Mouse (Mus musculus): ENCODE results near the gene Znrd1as. TPM values are rescaled to one million over a fixed set of nuclear protein-coding genes. Genes with fewer than 3 reads are reported as not detected.

Gene Znrd1as
- polyA plus RNA-seq, 1 experiment from 2014 or later: 6.6 TPM

DNA sequence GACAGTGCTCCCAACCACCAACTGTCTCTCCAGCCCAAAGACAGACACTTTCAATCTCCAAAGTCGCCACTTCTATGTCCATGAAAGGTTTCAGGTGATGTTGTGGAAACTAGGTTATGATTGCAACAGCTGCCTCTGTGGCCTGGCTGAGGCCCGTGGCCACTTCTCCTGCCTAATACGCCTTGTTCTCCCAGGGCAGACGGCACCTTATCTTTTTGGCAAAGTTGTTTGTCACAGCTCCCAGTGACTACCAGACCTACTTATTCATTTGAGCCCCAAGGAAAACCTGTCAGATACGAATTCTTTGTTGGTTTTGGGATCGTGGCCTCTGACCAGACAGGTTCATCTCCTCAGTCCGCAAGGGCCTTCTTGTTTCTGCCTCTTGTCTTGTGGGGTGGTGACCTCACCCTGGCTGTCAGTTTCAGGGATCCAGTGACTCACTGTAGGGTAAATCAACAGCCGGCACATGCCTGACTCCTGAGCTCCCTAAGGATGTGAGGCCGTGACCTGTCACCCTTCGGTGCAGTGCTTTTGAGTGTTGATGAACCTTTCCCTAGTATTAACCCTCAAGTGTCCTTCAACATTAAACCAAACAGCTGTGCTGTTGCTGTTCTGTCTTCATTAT, 30.8 kb upstream of the Znrd1as start:
- H3K27me3 ChIP-seq (replicated peaks; ENCODE audit: control insufficient read depth, insufficient read depth, low read length): no peaks in the 10 kb centered on the region
- H3K9ac ChIP-seq (ENCODE audit: low read length): no peak overlapping the region
- H3K4me2 ChIP-seq (ENCODE audit: low read length): no peak overlapping the region
- no peaks in the 10 kb centered on the region for H3K4me1 ChIP-seq (replicated peaks; ENCODE audit: control insufficient read depth, insufficient read depth, low read length)
- no peaks in the 10 kb centered on the region for H3K36me3 ChIP-seq (ENCODE audit: control insufficient read depth, insufficient read depth, low read length)
- H3K9me3 ChIP-seq (ENCODE audit: control insufficient read depth, low read length): no peaks in the 10 kb centered on the region
- ATAC-seq (replicated peaks; ENCODE audit: low FRiP score, low TSS enrichment, low read depth) (no peak), DNase-seq (ENCODE audit: low spot score) (no peak)
- H3K4me3 ChIP-seq (ENCODE audit: low read depth, low read length): no peak overlapping the region
- whole genome bisulfite sequencing: 25% methylated on average over 10 of the region's 10 CpGs
- no peak overlapping the region for H3K27ac ChIP-seq (ENCODE audit: low read depth)

DNA sequence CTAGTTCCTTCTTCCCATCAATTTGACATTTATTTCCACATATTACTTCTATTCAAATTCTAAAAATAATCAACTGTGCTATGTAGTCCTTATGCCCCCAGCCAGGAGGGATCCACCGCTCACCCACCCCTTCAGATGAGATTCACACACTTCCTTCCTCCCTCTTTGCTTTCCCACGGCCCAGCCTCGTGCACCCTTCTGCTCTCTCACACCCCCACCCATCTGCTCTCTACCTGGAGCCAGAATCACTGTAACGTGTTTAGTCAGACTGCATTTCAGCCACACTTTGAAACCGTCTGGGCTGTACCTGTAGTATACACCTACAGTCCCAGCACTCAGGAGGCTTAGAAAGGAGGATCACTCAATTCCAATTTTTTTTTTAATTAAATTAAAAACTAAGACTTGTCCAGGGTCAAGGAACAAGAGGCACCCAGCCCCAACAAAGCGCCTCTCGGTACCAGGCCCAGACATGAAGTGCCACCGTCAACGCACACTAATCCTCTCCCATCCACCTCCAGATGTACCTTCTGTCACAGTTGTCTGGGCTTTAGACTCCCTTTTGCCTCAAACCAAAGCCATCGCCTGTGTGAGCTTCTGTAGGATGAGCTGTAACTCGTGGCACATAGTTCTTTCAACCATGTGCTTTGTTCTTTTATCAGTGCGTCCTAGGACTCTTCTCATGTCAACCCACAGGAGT, 29.0 kb upstream of the Znrd1as start:
- H3K27ac ChIP-seq (ENCODE audit: low read depth): no peak overlapping the region
- H3K27me3 ChIP-seq (replicated peaks; ENCODE audit: control insufficient read depth, insufficient read depth, low read length): no peaks in the 10 kb centered on the region
- no peaks in the 10 kb centered on the region for H3K9me3 ChIP-seq (ENCODE audit: control insufficient read depth, low read length)
- WGBS: 74% methylated on average over 12 of the region's 12 CpGs
- H3K4me2 ChIP-seq (ENCODE audit: low read length): no peak overlapping the region
- H3K36me3 ChIP-seq (ENCODE audit: control insufficient read depth, insufficient read depth, low read length): no peaks in the 10 kb centered on the region
- no peak overlapping the region for H3K9ac ChIP-seq (ENCODE audit: low read length)
- no peak overlapping the region for H3K4me3 ChIP-seq (ENCODE audit: low read depth, low read length)
- DNase-seq (ENCODE audit: low spot score) (no peak), ATAC-seq (replicated peaks; ENCODE audit: low FRiP score, low TSS enrichment, low read depth) (no peak)
- H3K4me1 ChIP-seq (replicated peaks; ENCODE audit: control insufficient read depth, insufficient read depth, low read length): no peaks in the 10 kb centered on the region

DNA sequence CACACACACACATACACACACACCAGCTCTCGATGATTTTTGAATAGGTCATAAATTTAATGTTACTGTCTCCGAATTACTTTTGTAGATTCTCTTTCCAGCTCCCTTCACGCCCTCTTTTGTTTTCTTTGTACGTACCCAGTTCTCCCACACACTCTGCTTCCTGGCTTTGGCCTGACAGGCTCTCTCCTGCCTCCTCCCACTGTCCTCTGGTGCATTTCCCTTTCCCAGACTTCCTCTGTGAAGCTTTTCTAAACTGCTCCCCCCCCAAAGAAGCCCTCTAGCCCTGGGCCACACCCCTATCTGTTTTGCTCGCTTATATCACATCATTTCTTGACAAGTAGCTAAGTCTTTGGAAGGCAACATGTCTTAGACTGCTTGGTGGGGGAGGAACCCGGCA, 28.2 kb upstream of the Znrd1as start:
- Histone ChIP-seq H3K27ac (ENCODE audit: low read depth) (no peak overlapping the region), H3K4me2 (ENCODE audit: low read length) (no peak overlapping the region), H3K9ac (ENCODE audit: low read length) (no peak overlapping the region), H3K36me3 (ENCODE audit: control insufficient read depth, insufficient read depth, low read length) (no peaks in the 10 kb centered on the region), H3K4me1 (replicated peaks; ENCODE audit: control insufficient read depth, insufficient read depth, low read length) (no peaks in the 10 kb centered on the region), H3K27me3 (replicated peaks; ENCODE audit: control insufficient read depth, insufficient read depth, low read length) (no peaks in the 10 kb centered on the region), H3K9me3 (ENCODE audit: control insufficient read depth, low read length) (no peaks in the 10 kb centered on the region), H3K4me3 (ENCODE audit: low read depth, low read length) (no peak overlapping the region)
- ATAC-seq (replicated peaks; ENCODE audit: low FRiP score, low TSS enrichment, low read depth) (no peak), DNase-seq (ENCODE audit: low spot score) (no peak)
- WGBS: 70% methylated on average over 6 of the region's 6 CpGs

DNA sequence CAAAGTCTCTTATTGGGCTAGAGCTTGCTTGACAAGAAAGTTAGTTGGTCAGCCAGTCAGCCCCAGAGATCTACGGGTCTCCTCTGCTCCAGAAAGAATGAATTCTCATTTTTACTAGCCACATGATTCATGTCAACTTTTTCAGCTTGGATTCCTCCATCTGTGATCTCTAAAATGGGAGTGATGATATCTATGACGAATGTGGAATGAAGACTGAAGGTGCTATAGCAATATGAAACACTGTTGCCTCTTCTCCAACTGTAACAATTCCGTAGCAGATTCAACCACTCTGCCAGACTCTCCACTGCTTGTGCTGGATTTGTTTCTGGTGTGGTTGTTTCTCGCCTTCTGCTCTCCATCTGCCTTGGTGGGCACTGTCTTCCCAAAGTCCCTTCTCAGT, 27.3 kb upstream of the Znrd1as start:
- no peak overlapping the region for H3K4me2 ChIP-seq (ENCODE audit: low read length)
- no peak overlapping the region for H3K9ac ChIP-seq (ENCODE audit: low read length)
- DNase-seq (ENCODE audit: low spot score) (no peak), ATAC-seq (replicated peaks; ENCODE audit: low FRiP score, low TSS enrichment, low read depth) (no peak)
- H3K36me3 ChIP-seq (ENCODE audit: control insufficient read depth, insufficient read depth, low read length): no peaks in the 10 kb centered on the region
- H3K27me3 ChIP-seq (replicated peaks; ENCODE audit: control insufficient read depth, insufficient read depth, low read length): no peaks in the 10 kb centered on the region
- H3K9me3 ChIP-seq (ENCODE audit: control insufficient read depth, low read length): no peaks in the 10 kb centered on the region
- 73% methylated on average over 4 of the region's 4 CpGs for WGBS
- H3K4me1 ChIP-seq (replicated peaks; ENCODE audit: control insufficient read depth, insufficient read depth, low read length): no peaks in the 10 kb centered on the region
- no peak overlapping the region for H3K27ac ChIP-seq (ENCODE audit: low read depth)
- no peak overlapping the region for H3K4me3 ChIP-seq (ENCODE audit: low read depth, low read length)

DNA sequence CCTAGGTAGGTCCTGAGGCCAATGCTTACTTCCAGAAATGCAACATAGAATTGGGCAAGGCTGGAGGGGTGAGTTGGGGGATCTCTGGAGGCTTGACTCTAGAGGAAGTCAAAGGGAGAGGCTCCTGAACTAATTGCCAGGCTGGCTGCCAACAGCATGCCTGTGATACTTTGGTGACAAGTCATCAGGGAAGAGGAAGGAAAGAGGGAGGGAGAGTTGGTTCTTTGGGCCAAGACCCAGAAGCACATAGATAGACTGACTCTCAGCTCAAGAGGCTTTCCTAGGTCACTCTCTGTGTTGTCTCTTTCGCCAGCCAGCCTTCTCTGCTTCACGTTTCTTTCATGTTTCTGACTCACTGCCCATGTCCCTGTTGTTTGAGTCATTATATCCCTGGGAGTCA, 26.6 kb upstream of the Znrd1as start:
- DNase-seq (ENCODE audit: low spot score): no peak
- Histone ChIP-seq H3K4me2 (ENCODE audit: low read length) (no peak overlapping the region), H3K36me3 (ENCODE audit: control insufficient read depth, insufficient read depth, low read length) (no peaks in the 10 kb centered on the region), H3K9ac (ENCODE audit: low read length) (no peak overlapping the region), H3K27ac (ENCODE audit: low read depth) (no peak overlapping the region), H3K4me1 (replicated peaks; ENCODE audit: control insufficient read depth, insufficient read depth, low read length) (no peaks in the 10 kb centered on the region), H3K4me3 (ENCODE audit: low read depth, low read length) (no peak overlapping the region), H3K9me3 (ENCODE audit: control insufficient read depth, low read length) (no peaks in the 10 kb centered on the region), H3K27me3 (replicated peaks; ENCODE audit: control insufficient read depth, insufficient read depth, low read length) (no peaks in the 10 kb centered on the region)
- 78% methylated on average over 2 of the region's 2 CpGs for WGBS
- no peak for ATAC-seq (replicated peaks; ENCODE audit: low FRiP score, low TSS enrichment, low read depth)

DNA sequence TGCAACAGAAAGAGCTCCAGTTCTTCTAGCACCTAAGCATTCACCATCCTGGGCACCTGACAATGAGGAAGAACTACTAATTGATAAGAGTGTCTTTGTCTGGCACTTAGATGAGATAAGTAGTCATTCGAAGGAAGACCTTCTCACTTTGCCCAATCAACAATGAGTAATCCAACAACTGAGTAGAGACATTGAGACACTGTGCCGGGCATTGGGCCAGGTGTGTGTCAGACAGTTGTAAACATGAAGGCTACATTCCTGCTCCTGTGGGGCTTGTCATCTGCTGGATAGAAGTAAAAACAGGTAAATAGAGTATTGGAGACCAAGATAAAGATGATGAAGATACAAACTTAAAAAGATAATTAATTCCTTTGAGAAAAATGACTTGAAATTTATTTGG, 20.3 kb upstream of the Znrd1as start:
- Histone ChIP-seq H3K9ac (ENCODE audit: low read length) (no peak overlapping the region), H3K4me3 (ENCODE audit: low read depth, low read length) (no peak overlapping the region), H3K9me3 (ENCODE audit: control insufficient read depth, low read length) (no peaks in the 10 kb centered on the region), H3K27ac (ENCODE audit: low read depth) (no peak overlapping the region), H3K27me3 (replicated peaks; ENCODE audit: control insufficient read depth, insufficient read depth, low read length) (peaks cover 17% of the 10 kb centered on the region), H3K36me3 (ENCODE audit: control insufficient read depth, insufficient read depth, low read length) (no peaks in the 10 kb centered on the region), H3K4me1 (replicated peaks; ENCODE audit: control insufficient read depth, insufficient read depth, low read length) (peaks cover 6% of the 10 kb centered on the region; the same call in 1 of the 2 replicates), H3K4me2 (ENCODE audit: low read length) (no peak overlapping the region)
- 70% methylated on average over 2 of the region's 2 CpGs for WGBS
- ATAC-seq (replicated peaks; ENCODE audit: low FRiP score, low TSS enrichment, low read depth) (no peak), DNase-seq (ENCODE audit: low spot score) (no peak)

DNA sequence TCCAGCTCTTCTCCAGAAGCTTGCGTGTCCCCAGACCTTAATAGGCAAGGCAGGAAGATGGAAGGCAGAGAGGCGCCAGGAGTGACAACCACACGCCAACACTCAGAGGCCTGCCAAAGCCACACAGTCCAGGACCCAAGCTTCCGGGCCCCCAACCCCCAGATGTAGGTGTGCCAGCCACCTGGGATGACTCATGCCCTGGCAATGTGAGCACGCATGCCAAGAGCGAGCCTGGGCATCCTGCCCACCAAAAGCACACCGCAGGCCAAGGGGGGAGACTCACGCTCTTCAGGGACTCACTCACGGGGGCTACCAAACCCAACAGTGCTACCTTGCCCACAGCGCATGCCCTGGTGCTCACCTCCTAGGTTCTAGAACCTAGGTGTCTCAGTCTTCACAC, 16.0 kb upstream of the Znrd1as start:
- WGBS: 46% methylated on average over 10 of the region's 10 CpGs
- Histone ChIP-seq H3K36me3 (ENCODE audit: control insufficient read depth, insufficient read depth, low read length) (no peaks in the 10 kb centered on the region), H3K4me2 (ENCODE audit: low read length) (peak overlapping the region; percentile 75), H3K27me3 (replicated peaks; ENCODE audit: control insufficient read depth, insufficient read depth, low read length) (peaks cover 46% of the 10 kb centered on the region), H3K9me3 (ENCODE audit: control insufficient read depth, low read length) (no peaks in the 10 kb centered on the region), H3K9ac (ENCODE audit: low read length) (no peak overlapping the region), H3K27ac (ENCODE audit: low read depth) (no peak overlapping the region), H3K4me1 (replicated peaks; ENCODE audit: control insufficient read depth, insufficient read depth, low read length) (peaks cover 12% of the 10 kb centered on the region), H3K4me3 (ENCODE audit: low read depth, low read length) (peak overlapping the region; percentile 37)
- no peak for ATAC-seq (replicated peaks; ENCODE audit: low FRiP score, low TSS enrichment, low read depth)
- peak; percentile 58 for DNase-seq (ENCODE audit: low spot score)

DNA sequence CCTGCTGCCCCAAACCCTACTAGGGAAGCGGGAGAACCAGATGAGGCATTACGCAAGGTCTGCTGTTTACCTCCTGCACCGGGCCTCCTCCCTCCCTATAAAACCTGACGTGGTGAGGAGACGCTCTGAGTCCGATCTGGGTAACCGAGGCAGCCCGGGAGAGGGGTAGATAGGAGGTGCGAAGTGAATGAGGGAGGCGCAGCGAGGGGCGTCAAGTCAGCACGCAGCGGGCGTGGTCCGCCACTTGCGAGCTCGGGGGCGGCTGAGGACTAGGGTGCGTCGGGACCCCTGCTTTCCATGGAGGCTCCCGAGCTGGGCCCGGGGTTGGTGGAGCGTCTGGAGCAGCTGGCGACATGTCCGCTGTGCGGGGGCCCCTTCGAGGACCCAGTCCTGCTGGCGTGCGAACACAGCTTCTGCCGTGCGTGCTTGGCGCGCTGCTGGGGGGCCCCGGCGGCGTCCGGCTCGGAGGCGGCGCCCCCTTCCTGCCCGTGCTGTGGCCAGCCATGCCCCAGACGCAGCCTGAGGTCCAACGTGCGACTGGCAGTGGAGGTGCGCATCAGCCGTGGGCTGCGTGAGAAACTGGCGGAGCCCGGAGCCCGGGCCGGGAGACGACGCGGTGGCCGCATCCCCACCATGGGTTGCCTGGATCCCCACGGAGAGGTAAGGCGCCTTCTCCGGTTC, 15.5 kb upstream of the Znrd1as start, which contains the start of gene Rnf39:
TSS of gene Rnf39 (plus strand) at position 128 of the 681 bp plus-strand sequence.
- 1% methylated on average over 59 of the region's 59 CpGs for WGBS
- H3K4me2 ChIP-seq (ENCODE audit: low read length): peak within 1 kb of the TSS; percentile 75
- H3K9me3 ChIP-seq (ENCODE audit: control insufficient read depth, low read length): no peaks in the 10 kb centered on the region
- peak within 1 kb of the TSS; percentile 37 for H3K4me3 ChIP-seq (ENCODE audit: low read depth, low read length)
- peaks cover 16% of the 10 kb centered on the region for H3K4me1 ChIP-seq (replicated peaks; ENCODE audit: control insufficient read depth, insufficient read depth, low read length)
- H3K27ac ChIP-seq (ENCODE audit: low read depth): no peak within 1 kb of the TSS
- peak; percentile 65 for DNase-seq (ENCODE audit: low spot score)
- H3K36me3 ChIP-seq (ENCODE audit: control insufficient read depth, insufficient read depth, low read length): no peaks in the 10 kb centered on the region
- H3K27me3 ChIP-seq (replicated peaks; ENCODE audit: control insufficient read depth, insufficient read depth, low read length): peaks cover 46% of the 10 kb centered on the region
- peak; percentile 48; the same call in 1 of the 2 replicates for ATAC-seq (replicated peaks; ENCODE audit: low FRiP score, low TSS enrichment, low read depth)
- H3K9ac ChIP-seq (ENCODE audit: low read length): no peak within 1 kb of the TSS
